Mouse (Mus musculus) liver, embryonic 12.5 days (tissue): ENCODE data around the gene Gm17428. TPM values are rescaled to one million over a fixed set of nuclear protein-coding genes. Genes with fewer than 3 reads are reported as not detected.

ENCODE experiments used
- ATAC-seq: fragments of 200-750 bp; cut with Nextera tagmentation; 2 replicates; pipeline ENCODE4 v1.8.0; 2017; ENCODE audit warnings: moderate number of reproducible peaks, mild to moderate bottlenecking, moderate library complexity
- H3K27ac ChIP-seq: fragments of 300-500 bp; sonication (generic); 2 replicates; pipeline ENCODE4 v1.5.1; 2016; ENCODE audit warnings: mild to moderate bottlenecking
- H3K27me3 ChIP-seq: fragments of 300-500 bp; sonication (generic); replicated peaks from 2 replicates; pipeline ENCODE4 v1.6.1; 2016; ENCODE audit warnings: mild to moderate bottlenecking, moderate library complexity
- H3K36me3 ChIP-seq: fragments of 300-500 bp; sonication (generic); 2 replicates; pipeline ENCODE4 v1.6.1; 2016; ENCODE audit warnings: mild to moderate bottlenecking, moderate library complexity
- H3K4me1 ChIP-seq: fragments of 300-500 bp; sonication (generic); 2 replicates; pipeline ENCODE4 v1.6.1; 2016
- H3K4me2 ChIP-seq: fragments of 300-500 bp; sonication (generic); 2 replicates; pipeline ENCODE4 v1.6.1; 2016; ENCODE audit warnings: mild to moderate bottlenecking, moderate library complexity
- H3K4me3 ChIP-seq: fragments of 300-500 bp; sonication (generic); 2 replicates; pipeline ENCODE4 v1.5.1; 2016; ENCODE audit warnings: mild to moderate bottlenecking, moderate library complexity
- H3K9ac ChIP-seq: fragments of 300-500 bp; sonication (generic); 2 replicates; pipeline ENCODE4 v1.6.1; 2016; ENCODE audit warnings: mild to moderate bottlenecking, moderate library complexity
- H3K9me3 ChIP-seq: fragments of 300-500 bp; sonication (generic); replicated peaks from 2 replicates; pipeline ENCODE4 v1.6.1; 2016; ENCODE audit warnings: mild to moderate bottlenecking, moderate library complexity
- WGBS: fragments of 180-500 bp; shearing (Covaris S2); methylation state at CpG from one replicate; pipeline ENCODE4 v1.1.7; 2016; ENCODE audit not compliant: insufficient replicate concordance; 5-methylcytosine and 5-hydroxymethylcytosine counted together
- microRNA counts: library from miRNA; unstranded; fragments of <30 nt; microRNA quantifications from one replicate; lab custom pipeline; 2017
- microRNA-seq: library from miRNA; unstranded; fragments of <30 nt; microRNA quantifications from one replicate; pipeline ENCODE4, GENCODE M21; 2017
- polyA plus RNA-seq: library from polyadenylated mRNA; unstranded; fragments of >200 nt; fragmentation: Nextera tagmentation; extraction: Ambion mirVana; gene quantifications from 2 replicates; pipeline ENCODE4 v1.2.1, GENCODE M21; 2016

Gm17428 gene
- polyA plus RNA-seq, 1 experiment from 2014 or later = not detected

GRCm38 (mm10) chr14:55025527-55025926 lies 48.8 kb downstream of the Gm17428 start:
- Histone ChIP-seq H3K4me1 (peaks cover 16% of the 10 kb centered on the region), H3K9me3 (no peaks in the 10 kb centered on the region), H3K4me2 (no peak overlapping the region), H3K36me3 (peaks cover 55% of the 10 kb centered on the region), H3K4me3 (no peak overlapping the region), H3K9ac (no peak overlapping the region), H3K27me3 (no peaks in the 10 kb centered on the region), H3K27ac (no peak overlapping the region)
- ATAC-seq = no peak
- 78% methylated on average over 5 of the region's 5 CpGs for WGBS

MicroRNAs within 50 kb of the gene (microRNA counts, 519-probe panel; counts per million panel counts)
- 582 counts per million, percentile 70 among the panel's probes with 10 or more counts for microRNA mmu-miR-208a (lab: Ali Mortazavi, UCI)
- microRNA mmu-miR-208b (lab: Ali Mortazavi, UCI) = 582 counts per million, percentile 70 among the panel's probes with 10 or more counts

Small RNA genes lying within 50 kb of the gene (microRNA-seq; reads per million reads assigned to microRNA genes)
- gene Mir208a (22.1 reads per million, percentile 32 among the genes with 10 or more reads in this experiment), gene Mir208b (125 reads per million, percentile 48 among the genes with 10 or more reads in this experiment)

Other genes with a start within 250 kb of the Gm17428 start
- 2.8 and 3.4 TPM in 2 replicates for gene Slc7a8, start 195.0 kb upstream of the Gm17428 start, polyA plus RNA-seq
- gene Rnf212b, start 162.8 kb upstream of the Gm17428 start, polyA plus RNA-seq = not detected in 2 replicates
- gene Homez, start 106.0 kb upstream of the Gm17428 start, polyA plus RNA-seq = 4.0 and 4.1 TPM in 2 replicates
- gene Ppp1r3e, start 99.4 kb upstream of the Gm17428 start, polyA plus RNA-seq = 0.80 and 0.83 TPM in 2 replicates
- 0.83 and 1.2 TPM in 2 replicates for gene Bcl2l2, start 93.6 kb upstream of the Gm17428 start, polyA plus RNA-seq
- gene Gm20521, start 93.5 kb upstream of the Gm17428 start, polyA plus RNA-seq = 0.14 TPM in 1 of 2 replicates, not detected in the other
- 97.0 and 97.9 TPM in 2 replicates for gene Pabpn1, start 84.4 kb upstream of the Gm17428 start, polyA plus RNA-seq
- gene Slc22a17, start 63.8 kb upstream of the Gm17428 start, polyA plus RNA-seq = 5.9 and 6.0 TPM in 2 replicates
- gene Efs, start 50.8 kb upstream of the Gm17428 start, polyA plus RNA-seq = 1.5 and 2.0 TPM in 2 replicates
- not detected in 2 replicates for gene Il25, start 44.2 kb upstream of the Gm17428 start, polyA plus RNA-seq
- gene Cmtm5, start 40.7 kb upstream of the Gm17428 start, polyA plus RNA-seq = not detected in 2 replicates
- gene Myh6, start 10.0 kb upstream of the Gm17428 start, polyA plus RNA-seq = 0.77 and 1.2 TPM in 2 replicates
- 0.82 and 2.4 TPM in 2 replicates for gene Myh7, start 17.7 kb downstream of the Gm17428 start, polyA plus RNA-seq
- 55.6 and 57.5 TPM in 2 replicates for gene Ngdn, start 38.5 kb downstream of the Gm17428 start, polyA plus RNA-seq
- gene Zfhx2, start 115.4 kb downstream of the Gm17428 start, polyA plus RNA-seq = 2.4 and 2.5 TPM in 2 replicates
- 6.9 TPM in 2 replicates for gene Thtpa, start 117.9 kb downstream of the Gm17428 start, polyA plus RNA-seq
- 34.0 and 34.5 TPM in 2 replicates for gene Ap1g2, start 129.7 kb downstream of the Gm17428 start, polyA plus RNA-seq
- 0.15 and 0.18 TPM in 2 replicates for gene Jph4, start 140.0 kb downstream of the Gm17428 start, polyA plus RNA-seq
- gene Dhrs2, start 245.1 kb downstream of the Gm17428 start, polyA plus RNA-seq = not detected in 2 replicates